ENCODE assay signal across 29 mouse cellular contexts in genomic region chr13:83952862-83953261, GRCm38 (mm10).
DNase-seq lines count a peak whose midpoint lies in the region; ATAC-seq and TF ChIP-seq lines count a peak whose summit lies in the region.
"Had no signal": no experiment of that assay in that cellular context is flagged by ENCODE, and none has a peak within 500 bp of the region (broad histone marks: within the 10 kb centered on the region; RNA-seq: fewer than 3 reads in every experiment).

No protein-coding gene starts in this region.

- no peak overlapping the region for H3K4me3 ChIP-seq in hindbrain, embryonic 12.5 days
- no peak overlapping the region for H3K4me3 ChIP-seq in hindbrain, embryonic 11.5 days (ENCODE audit: low read depth, low read length)
- no peak overlapping the region for H3K4me3 ChIP-seq in neural tube, embryonic 12.5 days
- no peak overlapping the region for H3K4me3 ChIP-seq in midbrain, embryonic 14.5 days (replicated peaks; ENCODE audit: low read depth, low read length)
- H3K4me3 ChIP-seq in neural tube, embryonic 14.5 days (ENCODE audit: low read depth, low read length), result no peak overlapping the region
- H3K4me3 ChIP-seq in stomach, postnatal 0 days (ENCODE audit: low read depth, low read length), result no peak overlapping the region
- H3K4me3 ChIP-seq: forebrain, embryonic 15.5 days; gastrocnemius, adult 2 months; heart, embryonic 12.5 days; limb, embryonic 12.5 days; liver, embryonic 15.5 days; lung, embryonic 15.5 days had no signal

- no peak overlapping the region for H3K27ac ChIP-seq in hindbrain, embryonic 12.5 days
- no peak overlapping the region for H3K27ac ChIP-seq in hindbrain, embryonic 11.5 days (ENCODE audit: low read depth, low read length)
- H3K27ac ChIP-seq in neural tube, embryonic 12.5 days, result no peak overlapping the region
- peak overlapping the region; percentile 62 for H3K27ac ChIP-seq in midbrain, embryonic 14.5 days (replicated peaks; ENCODE audit: low read depth, low read length)
- H3K27ac ChIP-seq in neural tube, embryonic 14.5 days (ENCODE audit: low read depth, low read length), result peak overlapping the region; percentile 24; the same call in 1 of the 2 replicates
- H3K27ac ChIP-seq in stomach, postnatal 0 days (replicated peaks), result no peak overlapping the region
- H3K27ac ChIP-seq: forebrain, embryonic 15.5 days; gastrocnemius, adult 2 months; limb, embryonic 12.5 days; liver, embryonic 15.5 days; lung, embryonic 15.5 days had no signal

- H3K4me1 ChIP-seq in hindbrain, embryonic 12.5 days, result 0 out of 2 replicates have a peak, but pooled peaks cover 3% of the 10 kb centered on the region
- H3K4me1 ChIP-seq in hindbrain, embryonic 11.5 days (replicated peaks; ENCODE audit: control insufficient read depth, insufficient read depth, low read length), result no peaks in the 10 kb centered on the region
- no peaks in the 10 kb centered on the region for H3K4me1 ChIP-seq in neural tube, embryonic 12.5 days
- H3K4me1 ChIP-seq in midbrain, embryonic 14.5 days (ENCODE audit: control insufficient read depth, insufficient read depth, low read length), result no peaks in the 10 kb centered on the region
- no peaks in the 10 kb centered on the region for H3K4me1 ChIP-seq in neural tube, embryonic 14.5 days (ENCODE audit: control insufficient read depth, insufficient read depth, low read length)
- H3K4me1 ChIP-seq in stomach, postnatal 0 days (replicated peaks; ENCODE audit: control insufficient read depth, insufficient read depth), result no peaks in the 10 kb centered on the region
- H3K4me1 ChIP-seq: forebrain, embryonic 15.5 days; heart, embryonic 12.5 days; limb, embryonic 12.5 days; liver, embryonic 15.5 days; lung, embryonic 15.5 days had no signal

- no peak for DNase-seq in hindbrain, embryonic 11.5 days (ENCODE audit: low spot score)
- DNase-seq in neural tube, embryonic 10.5 days (ENCODE audit: extremely low spot score, low spot score), result no peak
- peak; percentile 66 for DNase-seq in midbrain, embryonic 14.5 days
- DNase-seq in stomach, postnatal 0 days (ENCODE audit: low spot score), result no peak
- DNase-seq in heart, postnatal 14 days, result no peak
- DNase-seq: adrenal gland, adult 8-10 months; cerebellum, adult 9-10 months; cerebellum, postnatal 36 days; gastrocnemius, adult 2 months; gastrocnemius, postnatal 36 days; heart, adult 18-20 months; kidney, adult 9 months; kidney, postnatal 14 days; layer of hippocampus, adult 9-11 months; lung, postnatal 36 days; right cerebral cortex, postnatal 25 days; spleen, adult 18-20 months; thymus, adult 2 months; thymus, postnatal 36 days had no signal

- no peaks in the 10 kb centered on the region for H3K36me3 ChIP-seq in hindbrain, embryonic 12.5 days
- H3K36me3 ChIP-seq in hindbrain, embryonic 11.5 days (ENCODE audit: control insufficient read depth, insufficient read depth, low read length), result no peaks in the 10 kb centered on the region
- H3K36me3 ChIP-seq in neural tube, embryonic 12.5 days, result no peaks in the 10 kb centered on the region
- no peaks in the 10 kb centered on the region for H3K36me3 ChIP-seq in midbrain, embryonic 14.5 days (ENCODE audit: control insufficient read depth, insufficient read depth, low read length)
- H3K36me3 ChIP-seq in neural tube, embryonic 14.5 days (ENCODE audit: control insufficient read depth, insufficient read depth, low read length), result no peaks in the 10 kb centered on the region
- H3K36me3 ChIP-seq in stomach, postnatal 0 days (ENCODE audit: control insufficient read depth, insufficient read depth, low read length), result no peaks in the 10 kb centered on the region
- H3K36me3 ChIP-seq: forebrain, embryonic 15.5 days; G1E; heart, embryonic 12.5 days; limb, embryonic 12.5 days; liver, embryonic 15.5 days; lung, embryonic 15.5 days had no signal

- no peak for TF ChIP-seq CTCF in stomach, postnatal 0 days (IDR thresholded peaks at IDR 0.05; ENCODE audit: low read depth)

- H3K27me3 ChIP-seq in hindbrain, embryonic 12.5 days, result no peaks in the 10 kb centered on the region
- no peaks in the 10 kb centered on the region for H3K27me3 ChIP-seq in hindbrain, embryonic 11.5 days (ENCODE audit: control insufficient read depth, insufficient read depth, low read length)
- H3K27me3 ChIP-seq in neural tube, embryonic 12.5 days (replicated peaks), result no peaks in the 10 kb centered on the region
- H3K27me3 ChIP-seq in midbrain, embryonic 14.5 days (ENCODE audit: control insufficient read depth, insufficient read depth, low read length), result no peaks in the 10 kb centered on the region
- H3K27me3 ChIP-seq in neural tube, embryonic 14.5 days (ENCODE audit: control insufficient read depth, insufficient read depth, low read length), result no peaks in the 10 kb centered on the region
- H3K27me3 ChIP-seq in stomach, postnatal 0 days (ENCODE audit: control insufficient read depth, insufficient read depth, low read length), result no peaks in the 10 kb centered on the region
- H3K27me3 ChIP-seq: forebrain, embryonic 15.5 days; heart, embryonic 12.5 days; limb, embryonic 12.5 days; liver, embryonic 15.5 days; lung, embryonic 15.5 days had no signal

- no peak overlapping the region for H3K4me2 ChIP-seq in hindbrain, embryonic 12.5 days (replicated peaks)
- H3K4me2 ChIP-seq in hindbrain, embryonic 11.5 days (replicated peaks; ENCODE audit: low read depth, low read length), result no peak overlapping the region
- H3K4me2 ChIP-seq in neural tube, embryonic 12.5 days (replicated peaks), result no peak overlapping the region
- H3K4me2 ChIP-seq in midbrain, embryonic 14.5 days (ENCODE audit: low read length), result no peak overlapping the region
- H3K4me2 ChIP-seq in neural tube, embryonic 14.5 days (ENCODE audit: low read depth, low read length), result no peak overlapping the region
- H3K4me2 ChIP-seq in stomach, postnatal 0 days (replicated peaks; ENCODE audit: low read depth), result no peak overlapping the region
- H3K4me2 ChIP-seq: forebrain, embryonic 15.5 days; heart, embryonic 12.5 days; limb, embryonic 12.5 days; liver, embryonic 15.5 days; lung, embryonic 15.5 days had no signal

- no peaks in the 10 kb centered on the region for H3K9me3 ChIP-seq in hindbrain, embryonic 12.5 days (replicated peaks)
- H3K9me3 ChIP-seq in hindbrain, embryonic 11.5 days (ENCODE audit: control insufficient read depth, low read length), result no peaks in the 10 kb centered on the region
- H3K9me3 ChIP-seq in neural tube, embryonic 12.5 days, result no peaks in the 10 kb centered on the region
- H3K9me3 ChIP-seq in midbrain, embryonic 14.5 days (ENCODE audit: control insufficient read depth, low read length), result no peaks in the 10 kb centered on the region
- no peaks in the 10 kb centered on the region for H3K9me3 ChIP-seq in neural tube, embryonic 14.5 days (ENCODE audit: control insufficient read depth, low read length)
- no peaks in the 10 kb centered on the region for H3K9me3 ChIP-seq in stomach, postnatal 0 days (ENCODE audit: control insufficient read depth, low read length)
- H3K9me3 ChIP-seq: forebrain, embryonic 15.5 days; G1E; heart, embryonic 12.5 days; limb, embryonic 12.5 days; liver, embryonic 15.5 days; lung, embryonic 15.5 days had no signal

- no peak for TF ChIP-seq EP300 in stomach, postnatal 0 days (optimal IDR thresholded peaks at IDR 0.05)

- WGBS in hindbrain, embryonic 12.5 days, result 74% methylated on average over 4 of the region's 4 CpGs
- 87% methylated on average over 4 of the region's 4 CpGs for WGBS in hindbrain, embryonic 11.5 days
- 26% methylated on average over 4 of the region's 4 CpGs for WGBS in neural tube, embryonic 12.5 days
- 32% methylated on average over 4 of the region's 4 CpGs for WGBS in midbrain, embryonic 14.5 days
- 13% methylated on average over 4 of the region's 4 CpGs for WGBS in neural tube, embryonic 14.5 days
- 42% methylated on average over 4 of the region's 4 CpGs for WGBS in stomach, postnatal 0 days

- peak; percentile 40; the same call in 1 of the 2 replicates for ATAC-seq in hindbrain, embryonic 12.5 days (ENCODE audit: low FRiP score)
- ATAC-seq in hindbrain, embryonic 11.5 days (ENCODE audit: low FRiP score), result no peak
- peak; percentile 67; the same call in 1 of the 2 replicates for ATAC-seq in neural tube, embryonic 12.5 days (ENCODE audit: low FRiP score, low read depth)
- ATAC-seq in midbrain, embryonic 14.5 days (ENCODE audit: low FRiP score, low TSS enrichment), result peak; percentile 65; the same call in 1 of the 2 replicates
- peak; percentile 79 for ATAC-seq in neural tube, embryonic 14.5 days (ENCODE audit: low read depth)
- no peak for ATAC-seq in stomach, postnatal 0 days (ENCODE audit: low FRiP score, low TSS enrichment)
- ATAC-seq: forebrain, embryonic 15.5 days; intestine, embryonic 16.5 days had no signal

- intact Hi-C loops in heart, postnatal 14 days (cut with DNase I), result no loop called here

- H3K9ac ChIP-seq in hindbrain, embryonic 12.5 days, result no peak overlapping the region
- no peak overlapping the region for H3K9ac ChIP-seq in hindbrain, embryonic 11.5 days (ENCODE audit: low read depth, low read length)
- no peak overlapping the region for H3K9ac ChIP-seq in neural tube, embryonic 12.5 days
- H3K9ac ChIP-seq in midbrain, embryonic 14.5 days (replicated peaks; ENCODE audit: low read length), result no peak overlapping the region
- no peak overlapping the region for H3K9ac ChIP-seq in neural tube, embryonic 14.5 days (replicated peaks; ENCODE audit: low read depth, low read length)
- H3K9ac ChIP-seq in stomach, postnatal 0 days (ENCODE audit: low read length), result no peak overlapping the region
- H3K9ac ChIP-seq: forebrain, embryonic 15.5 days; heart, embryonic 12.5 days; limb, embryonic 12.5 days; liver, embryonic 15.5 days; lung, embryonic 15.5 days had no signal

Comparison
In these comparisons a context has a peak if more than half of its experiments do, and no peak if none do; other contexts are left out.
1. ATAC-seq: peak in hindbrain, embryonic 12.5 days (single experiment), neural tube, embryonic 12.5 days (single experiment), midbrain, embryonic 14.5 days (single experiment) and neural tube, embryonic 14.5 days (single experiment); none in hindbrain, embryonic 11.5 days (single experiment) and stomach, postnatal 0 days (single experiment).
2. H3K27ac ChIP-seq: peak in midbrain, embryonic 14.5 days (single experiment) and neural tube, embryonic 14.5 days (single experiment); none in hindbrain, embryonic 12.5 days (single experiment), hindbrain, embryonic 11.5 days (single experiment), neural tube, embryonic 12.5 days (single experiment) and stomach, postnatal 0 days (single experiment).